Mouse (Mus musculus): ENCODE measurements around the gene Pygl.
A peak's percentile ranks its signal among the peaks of the same experiment; 100 is the strongest.
"Not testable (repeated sequence)": the region's sequence is repeated elsewhere in the genome, so short reads cannot be mapped to it uniquely, and the experiment has no call there.

Pygl gene

DNA sequence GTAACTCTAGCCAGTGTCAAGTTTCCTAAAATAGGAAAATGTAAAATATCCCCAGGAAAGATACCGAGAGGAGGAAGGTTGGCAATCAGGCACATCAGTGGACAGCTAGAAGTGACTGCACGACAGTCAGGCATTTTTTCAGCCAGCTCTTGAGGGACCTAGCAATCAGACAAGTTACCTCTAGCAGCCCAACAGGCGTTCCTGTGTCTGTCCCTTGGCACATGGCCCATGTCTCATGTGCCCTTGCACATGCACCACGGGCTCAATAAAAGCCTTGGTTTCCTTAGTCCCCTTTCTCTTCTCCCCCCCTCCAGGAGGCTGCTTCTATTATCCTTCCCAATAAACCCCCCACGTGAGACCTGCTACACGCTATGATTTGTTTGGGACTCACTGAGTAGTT lies 75.1 kb downstream of the Pygl start:
- DNase-seq (ENCODE audit: low spot score): no peak

DNA sequence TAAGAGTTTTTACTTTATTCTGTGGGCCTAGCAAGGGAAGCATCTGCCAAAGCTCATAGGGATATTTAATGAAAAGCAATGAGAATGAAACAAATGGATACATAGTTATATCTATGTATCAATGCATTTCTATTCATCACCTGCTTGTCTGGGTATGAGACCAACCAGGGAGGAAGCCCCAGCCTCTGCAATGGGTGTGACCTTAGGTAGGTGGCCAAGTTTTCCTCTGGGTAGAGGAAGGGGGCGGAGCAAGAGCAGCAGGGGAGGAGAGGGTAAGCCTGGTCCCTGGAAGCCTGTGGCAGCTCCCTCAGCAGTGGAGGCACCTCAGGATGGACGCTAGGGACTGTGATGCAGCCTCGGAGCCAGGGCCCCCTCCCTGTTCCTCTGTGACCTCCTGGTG lies 77.4 kb downstream of the Pygl start, which contains the start of gene Abhd12b:
Abhd12b (plus strand) TSS at position 301 of the 400 bp plus-strand sequence.
- DNase-seq (ENCODE audit: low spot score): no peak

DNA sequence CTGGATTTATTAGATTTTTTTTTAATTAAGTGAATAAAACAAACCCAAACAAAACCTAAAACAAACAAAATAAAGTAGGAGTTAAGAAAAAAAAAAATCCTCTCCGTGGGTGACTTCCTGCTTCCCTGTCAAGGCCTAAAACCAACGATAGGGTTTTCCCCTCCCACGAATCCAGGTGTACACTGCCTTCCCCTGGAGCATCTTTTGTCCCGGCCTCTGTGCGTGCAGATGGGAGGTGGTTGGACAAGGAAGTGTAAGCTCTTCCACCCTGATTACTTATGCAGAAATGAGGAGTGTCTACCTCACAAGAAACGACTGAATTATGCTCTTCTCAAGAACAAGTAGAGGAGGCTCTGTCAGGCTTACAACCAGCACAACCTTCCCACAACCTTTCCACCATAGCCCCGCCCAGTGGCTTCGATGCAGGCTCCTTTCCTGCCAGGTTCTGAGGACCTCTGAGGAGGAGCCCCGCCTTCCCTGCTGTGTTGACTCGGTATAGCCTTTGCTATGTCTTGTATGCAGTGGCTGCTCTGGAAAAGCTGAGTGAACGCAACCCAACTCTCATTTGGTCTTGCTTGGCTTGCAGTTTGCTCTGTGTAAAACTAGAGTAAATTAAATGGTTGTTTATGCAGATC lies 82.5 kb downstream of the Pygl start:
- no peak for DNase-seq (ENCODE audit: low spot score)

DNA sequence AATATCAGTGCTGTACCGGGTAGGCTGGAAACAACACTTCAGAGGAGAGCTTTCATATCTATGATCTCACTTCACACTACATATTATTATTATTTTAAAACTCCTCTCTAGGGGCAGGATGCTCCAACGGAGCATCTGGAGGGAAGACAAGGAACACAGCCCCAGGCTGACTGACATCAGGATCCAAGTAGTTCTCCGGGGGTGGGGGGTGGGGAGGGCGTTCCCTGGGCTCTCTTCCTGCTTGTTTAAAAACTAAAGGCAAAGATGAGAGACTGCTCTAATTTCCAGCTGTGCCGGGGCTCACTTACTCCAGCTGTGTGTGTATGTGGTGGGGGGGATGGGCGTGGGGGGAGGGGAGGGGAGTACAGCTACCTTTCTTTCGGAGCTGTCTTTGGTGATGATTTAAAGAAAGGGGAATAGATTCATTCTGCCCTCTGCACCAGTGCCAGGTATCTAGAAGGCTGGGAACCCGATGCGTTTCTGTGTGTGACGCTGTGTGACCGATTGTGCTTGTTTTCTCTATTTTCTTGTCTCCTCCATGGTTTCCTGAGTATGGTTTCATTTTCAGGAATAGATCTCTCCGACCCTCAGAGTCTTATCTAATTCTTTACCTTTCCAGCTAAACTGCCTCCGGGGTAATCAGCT lies 83.2 kb downstream of the Pygl start:
- no peak for DNase-seq (ENCODE audit: low spot score)

DNA sequence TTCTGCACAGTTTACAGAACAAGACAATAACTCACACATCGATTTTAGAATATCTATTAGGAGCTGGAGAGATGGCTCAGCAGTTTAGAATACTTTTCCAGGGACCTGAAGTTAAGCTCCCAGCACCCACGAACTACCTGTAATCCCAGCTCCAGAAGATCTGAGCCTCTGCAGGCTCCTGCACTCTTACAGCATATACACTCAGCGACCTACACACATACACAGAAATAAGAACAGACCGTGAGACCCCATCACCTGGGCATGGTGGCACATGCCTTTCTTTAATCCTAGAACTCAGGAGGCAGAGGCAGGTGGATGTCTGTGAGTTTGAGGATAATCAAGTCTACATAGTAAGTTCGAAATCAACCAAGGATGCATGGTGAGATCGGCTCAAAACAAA lies 85.7 kb downstream of the Pygl start:
- DNase-seq (ENCODE audit: low spot score): no peak

DNA sequence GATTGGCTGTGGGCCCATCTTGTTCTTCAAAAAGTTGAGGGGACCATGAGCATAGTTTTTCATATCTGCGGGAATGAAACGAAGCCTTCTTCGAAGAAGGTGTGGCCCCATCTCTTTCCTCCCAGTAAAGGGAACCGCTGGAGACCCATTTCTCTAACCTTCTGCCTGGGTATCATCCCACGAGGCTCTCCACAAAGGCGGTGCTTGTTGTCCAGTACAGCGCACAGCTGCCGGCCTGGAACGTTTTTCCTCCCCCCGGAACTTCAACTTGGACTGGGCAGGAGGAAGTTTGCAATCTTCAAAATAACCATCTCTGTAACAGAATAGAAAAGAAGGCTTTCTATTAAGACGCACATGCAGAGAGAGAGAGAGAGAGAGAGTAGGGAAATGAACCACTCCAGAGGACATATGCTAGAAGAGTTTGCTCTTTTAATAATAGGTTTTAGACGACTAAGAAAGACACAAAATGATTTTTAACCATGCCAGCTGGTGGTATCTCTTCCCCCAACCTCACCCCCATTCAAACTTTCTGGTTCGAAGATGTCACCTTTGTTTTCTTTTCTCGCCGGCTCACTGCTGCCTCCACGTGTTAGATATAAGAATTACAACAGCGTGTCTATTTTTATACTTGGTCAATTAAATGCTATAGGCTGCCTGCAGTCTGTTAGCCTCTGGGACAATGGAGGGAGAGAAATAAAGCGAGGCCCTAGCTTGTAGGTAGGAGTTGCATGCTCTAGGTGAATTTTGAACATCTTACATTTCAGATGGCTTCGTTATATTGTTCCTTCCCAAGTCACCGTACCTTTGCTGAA lies 86.4 kb downstream of the Pygl start:
- DNase-seq (ENCODE audit: low spot score): peak; percentile 45

DNA sequence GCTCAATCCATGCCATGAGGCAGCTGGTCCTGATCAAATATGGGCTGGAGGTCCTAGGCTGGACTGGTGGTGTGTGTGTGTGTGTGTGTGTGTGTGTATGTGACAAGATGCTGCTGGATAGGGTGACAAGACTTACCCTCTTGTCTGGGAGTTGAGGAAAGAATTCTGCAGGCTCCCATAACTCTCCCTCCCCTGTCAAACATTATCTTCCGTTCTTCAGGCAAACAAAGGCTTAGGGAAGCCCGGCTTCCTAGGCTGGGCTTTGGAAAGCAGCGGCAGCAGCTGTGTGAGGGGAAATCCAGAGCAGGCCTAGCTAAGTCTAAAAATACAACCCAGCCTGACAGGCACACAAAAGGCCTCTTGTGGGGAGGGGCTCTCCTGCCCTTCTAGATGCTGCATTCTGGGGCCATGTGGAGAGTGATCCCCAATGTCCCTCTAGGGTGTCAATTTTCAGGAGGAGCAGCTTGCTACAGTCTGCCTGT lies 87.1 kb downstream of the Pygl start:
- DNase-seq (ENCODE audit: low spot score): not testable (repeated sequence)

DNA sequence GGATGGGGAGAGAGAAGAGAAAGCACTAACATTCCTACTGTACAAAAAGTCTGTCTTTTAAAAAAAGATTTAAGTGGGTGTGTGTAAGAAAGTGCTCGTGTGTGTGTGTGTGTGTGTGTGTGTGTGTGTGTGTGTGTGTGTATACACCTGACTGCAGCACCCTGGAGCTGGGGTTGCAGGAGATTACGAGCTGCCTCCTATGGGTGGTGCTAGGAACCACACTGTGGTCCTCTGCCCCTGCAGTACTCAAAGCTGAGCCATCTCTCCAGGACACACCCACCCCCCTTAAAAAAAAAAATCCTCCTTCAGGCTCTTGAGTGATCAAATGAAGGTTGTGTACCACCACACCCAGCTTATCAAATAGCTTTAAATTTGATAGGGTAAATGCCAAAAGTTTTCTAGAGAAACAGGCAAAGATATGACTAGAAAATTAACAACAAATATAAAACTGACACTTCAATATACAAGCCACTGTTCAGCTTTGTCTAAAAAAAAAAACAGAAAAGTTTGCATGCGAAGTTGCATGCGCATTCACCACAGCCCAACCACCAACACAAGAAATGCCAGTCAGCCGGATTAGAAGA lies 90.2 kb downstream of the Pygl start:
- DNase-seq (ENCODE audit: low spot score): no peak

Measured in urinary bladder, postnatal 25 days (tissue).